Mouse (Mus musculus): ENCODE measurements around the gene Hoxa2. TPM values are rescaled to one million over a fixed set of nuclear protein-coding genes. Genes with fewer than 3 reads are reported as not detected.

Gene Hoxa2
- polyA plus RNA-seq, 1 experiment from 2014 or later, result 0.29 TPM

DNA sequence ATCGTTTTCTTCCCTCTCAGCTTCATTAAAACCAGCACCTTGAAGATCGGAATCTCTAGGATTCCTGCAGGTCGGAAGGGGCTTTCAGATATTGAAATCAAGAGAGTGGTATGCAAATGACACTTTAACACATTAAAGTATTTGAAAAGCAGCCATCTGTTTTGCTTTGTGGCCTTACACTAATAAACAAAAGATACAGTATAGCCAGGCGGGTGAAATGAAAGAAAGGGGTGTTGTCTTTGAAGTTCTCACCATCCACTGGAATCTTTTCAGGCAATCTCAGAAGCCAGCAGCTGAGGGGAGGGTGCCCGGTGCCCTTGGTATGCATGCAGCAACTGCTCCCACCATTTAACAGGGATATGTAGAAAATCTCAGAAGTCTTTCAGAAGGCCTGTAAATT lies 10.6 kb downstream of the Hoxa2 start:
- no peak for ATAC-seq (ENCODE audit: insufficient read depth)
- Histone ChIP-seq H3K4me3 (replicated peaks) (no peak overlapping the region), H3K4me2 (no peak overlapping the region), H3K27me3 (peaks cover 97% of the 10 kb centered on the region), H3K36me3 (replicated peaks) (no peaks in the 10 kb centered on the region), H3K4me1 (replicated peaks) (peaks cover 3% of the 10 kb centered on the region; the same call in 1 of the 2 replicates), H3K27ac (replicated peaks) (no peak overlapping the region), H3K9ac (no peak overlapping the region), H3K9me3 (replicated peaks) (no peaks in the 10 kb centered on the region)
- WGBS (ENCODE audit: insufficient replicate concordance), result 35% methylated on average over 5 of the region's 5 CpGs

DNA sequence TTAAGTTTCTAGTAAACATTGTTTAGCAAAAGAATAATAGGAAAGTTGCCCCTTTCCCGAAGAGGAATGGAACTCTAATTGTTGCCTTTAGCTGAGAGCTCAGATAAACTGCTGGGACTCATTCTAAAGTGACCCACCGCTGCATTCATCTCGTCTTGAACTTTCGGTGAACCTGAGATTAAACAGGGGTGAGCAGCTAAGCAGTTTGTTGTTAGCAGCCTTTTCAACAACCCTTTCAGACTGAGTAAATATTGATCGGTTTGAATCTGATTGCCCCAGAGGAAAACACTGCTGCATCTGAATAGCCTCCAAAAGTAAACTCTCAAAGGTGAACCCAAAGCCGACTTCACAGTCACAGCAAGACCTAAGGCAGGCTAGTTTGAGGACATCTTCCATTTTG lies 11.4 kb downstream of the Hoxa2 start:
- no peak overlapping the region for H3K27ac ChIP-seq (replicated peaks)
- no peak overlapping the region for H3K4me2 ChIP-seq
- ATAC-seq (ENCODE audit: insufficient read depth), result no peak
- peaks cover under 1% of the 10 kb centered on the region; the same call in 1 of the 2 replicates for H3K4me1 ChIP-seq (replicated peaks)
- no peak overlapping the region for H3K9ac ChIP-seq
- H3K36me3 ChIP-seq (replicated peaks), result no peaks in the 10 kb centered on the region
- H3K4me3 ChIP-seq (replicated peaks), result no peak overlapping the region
- H3K9me3 ChIP-seq (replicated peaks), result no peaks in the 10 kb centered on the region
- WGBS (ENCODE audit: insufficient replicate concordance), result 9% methylated on average over 6 of the region's 6 CpGs
- peaks cover 90% of the 10 kb centered on the region for H3K27me3 ChIP-seq

DNA sequence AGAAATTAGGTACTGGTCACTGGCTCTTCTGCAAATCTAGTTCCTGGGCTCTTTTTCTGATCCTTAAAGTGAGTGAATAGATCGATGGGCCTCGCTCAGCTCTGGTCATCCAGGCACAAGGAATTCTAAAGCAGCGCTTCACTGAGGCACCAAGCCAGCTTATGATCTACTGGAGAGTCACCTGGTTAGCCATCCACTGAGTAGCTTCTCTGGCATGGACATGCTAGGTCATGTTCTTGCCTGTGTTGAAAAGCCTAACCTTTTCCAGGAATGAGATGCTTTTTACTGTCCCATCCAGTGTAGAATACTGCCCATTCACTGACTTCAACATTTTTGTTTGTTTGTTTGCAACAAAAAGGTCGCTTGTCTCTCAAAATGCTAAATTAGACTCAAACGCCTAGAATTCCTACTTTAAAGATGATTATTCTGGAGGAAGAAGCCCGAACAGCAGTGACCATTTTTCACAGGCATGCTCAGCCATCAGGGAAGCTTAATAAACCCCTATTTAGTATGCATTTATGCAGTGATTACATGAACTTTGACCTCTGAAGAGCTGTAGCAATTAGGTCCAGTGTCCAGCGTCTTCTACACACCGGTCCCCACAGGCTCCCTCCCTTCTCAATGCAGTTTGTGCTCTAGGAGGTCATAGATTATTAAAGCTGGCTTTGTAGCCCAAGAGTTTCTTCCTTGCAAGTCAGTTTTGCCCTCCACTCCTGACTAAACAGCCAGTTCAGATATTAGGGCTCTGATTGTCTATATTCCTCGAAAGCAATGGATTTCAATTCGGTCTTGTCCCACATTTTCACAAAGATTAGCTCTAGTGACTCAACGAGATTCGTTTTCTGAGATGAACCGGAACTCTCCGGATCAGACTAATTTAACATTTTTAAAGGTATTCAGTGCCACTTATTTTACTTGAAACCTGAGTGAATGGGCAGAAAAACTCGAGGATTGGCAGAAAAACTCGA lies 12.1 kb downstream of the Hoxa2 start:
- Histone ChIP-seq H3K27ac (replicated peaks) (no peak overlapping the region), H3K36me3 (replicated peaks) (no peaks in the 10 kb centered on the region), H3K9me3 (replicated peaks) (no peaks in the 10 kb centered on the region), H3K9ac (no peak overlapping the region), H3K4me3 (replicated peaks) (no peak overlapping the region), H3K4me2 (no peak overlapping the region), H3K4me1 (replicated peaks) (no peaks in the 10 kb centered on the region; the same call in 1 of the 2 replicates), H3K27me3 (peaks cover 82% of the 10 kb centered on the region)
- no peak for ATAC-seq (ENCODE audit: insufficient read depth)
- WGBS (ENCODE audit: insufficient replicate concordance), result 21% methylated on average over 16 of the region's 16 CpGs

DNA sequence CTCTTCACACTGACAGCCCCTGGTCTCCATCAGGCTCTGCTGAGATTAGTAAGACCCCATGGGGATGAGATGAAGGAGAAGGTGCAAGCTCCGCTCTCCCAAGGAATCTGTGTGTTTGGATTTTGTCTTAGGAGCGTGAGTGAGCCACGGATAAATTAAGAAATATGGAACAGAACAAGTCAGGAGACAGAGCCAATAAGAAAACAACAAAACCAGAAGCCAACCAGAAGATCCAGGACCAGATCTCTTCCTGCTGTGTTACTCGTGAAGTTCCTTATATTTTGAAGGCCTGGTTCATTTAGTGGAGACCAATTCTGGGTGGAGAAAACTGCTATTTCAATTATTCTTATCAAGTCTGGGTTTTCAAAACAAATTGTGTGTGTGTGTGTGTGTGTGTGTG lies 13.1 kb downstream of the Hoxa2 start:
- Histone ChIP-seq H3K27me3 (peaks cover 79% of the 10 kb centered on the region), H3K27ac (replicated peaks) (no peak overlapping the region), H3K9ac (no peak overlapping the region), H3K36me3 (replicated peaks) (no peaks in the 10 kb centered on the region), H3K9me3 (replicated peaks) (no peaks in the 10 kb centered on the region), H3K4me1 (replicated peaks) (no peaks in the 10 kb centered on the region; the same call in 1 of the 2 replicates), H3K4me3 (replicated peaks) (no peak overlapping the region), H3K4me2 (no peak overlapping the region)
- no peak for ATAC-seq (ENCODE audit: insufficient read depth)
- WGBS (ENCODE audit: insufficient replicate concordance), result 26% methylated on average over 4 of the region's 4 CpGs

DNA sequence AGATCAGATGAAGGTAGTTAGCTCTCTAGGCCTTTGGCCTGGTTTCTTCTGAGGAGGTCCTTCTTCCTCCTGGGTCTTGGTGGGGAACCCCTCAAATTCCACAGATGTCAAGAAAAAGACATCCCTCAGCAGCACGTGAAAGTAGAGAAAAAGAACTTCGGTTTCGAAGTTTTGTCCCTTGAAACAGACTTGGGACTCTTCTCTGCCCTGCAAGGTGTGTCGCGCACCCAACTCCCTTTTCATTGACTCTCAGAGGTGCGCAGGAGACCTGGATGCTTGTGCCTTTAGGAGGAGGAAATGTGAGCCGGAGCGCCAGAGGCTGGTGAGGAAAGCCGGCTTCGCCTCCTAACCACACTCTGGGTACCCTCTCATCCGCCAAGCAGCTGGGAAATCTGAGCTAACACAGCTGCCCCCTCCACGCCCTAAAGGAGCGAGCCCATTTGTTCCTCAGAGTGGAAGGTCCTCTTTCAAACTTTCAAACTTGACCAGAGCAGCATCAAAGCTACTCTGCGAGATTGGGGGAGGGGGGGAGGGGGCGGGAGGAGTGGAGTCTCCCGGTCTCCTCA lies 14.1 kb downstream of the Hoxa2 start:
- 9% methylated on average over 16 of the region's 16 CpGs for WGBS (ENCODE audit: insufficient replicate concordance)
- no peak overlapping the region for H3K4me2 ChIP-seq
- no peak overlapping the region for H3K4me3 ChIP-seq (replicated peaks)
- H3K27ac ChIP-seq (replicated peaks), result no peak overlapping the region
- H3K4me1 ChIP-seq (replicated peaks), result no peaks in the 10 kb centered on the region
- no peaks in the 10 kb centered on the region for H3K9me3 ChIP-seq (replicated peaks)
- peaks cover 73% of the 10 kb centered on the region for H3K27me3 ChIP-seq
- no peaks in the 10 kb centered on the region for H3K36me3 ChIP-seq (replicated peaks)
- H3K9ac ChIP-seq, result no peak overlapping the region
- ATAC-seq (ENCODE audit: insufficient read depth), result no peak

DNA sequence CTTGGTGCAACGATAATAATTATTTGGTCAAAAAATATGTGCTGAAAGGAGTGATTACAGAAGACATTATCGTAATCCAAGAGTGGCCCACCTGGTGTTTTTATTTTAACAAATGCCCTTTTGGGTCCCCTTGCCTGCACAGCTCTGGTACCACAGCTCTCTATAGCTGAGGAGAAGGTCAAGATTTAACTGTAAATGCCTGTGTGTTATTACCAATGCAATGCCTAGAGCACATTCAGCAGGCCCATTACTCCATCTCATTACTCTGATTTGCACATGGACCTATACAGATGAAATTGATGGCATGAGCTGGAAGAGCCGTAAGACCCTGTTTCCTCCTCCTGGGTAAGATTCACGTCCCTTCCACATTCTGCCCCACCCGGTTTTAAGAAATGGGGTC lies 25.5 kb downstream of the Hoxa2 start:
- 71% methylated on average over 5 of the region's 5 CpGs for WGBS (ENCODE audit: insufficient replicate concordance)
- Histone ChIP-seq H3K4me3 (replicated peaks) (no peak overlapping the region), H3K36me3 (replicated peaks) (no peaks in the 10 kb centered on the region), H3K27me3 (no peaks in the 10 kb centered on the region), H3K9ac (no peak overlapping the region), H3K4me2 (no peak overlapping the region), H3K9me3 (replicated peaks) (no peaks in the 10 kb centered on the region), H3K4me1 (replicated peaks) (no peaks in the 10 kb centered on the region), H3K27ac (replicated peaks) (no peak overlapping the region)
- ATAC-seq (ENCODE audit: insufficient read depth), result no peak

DNA sequence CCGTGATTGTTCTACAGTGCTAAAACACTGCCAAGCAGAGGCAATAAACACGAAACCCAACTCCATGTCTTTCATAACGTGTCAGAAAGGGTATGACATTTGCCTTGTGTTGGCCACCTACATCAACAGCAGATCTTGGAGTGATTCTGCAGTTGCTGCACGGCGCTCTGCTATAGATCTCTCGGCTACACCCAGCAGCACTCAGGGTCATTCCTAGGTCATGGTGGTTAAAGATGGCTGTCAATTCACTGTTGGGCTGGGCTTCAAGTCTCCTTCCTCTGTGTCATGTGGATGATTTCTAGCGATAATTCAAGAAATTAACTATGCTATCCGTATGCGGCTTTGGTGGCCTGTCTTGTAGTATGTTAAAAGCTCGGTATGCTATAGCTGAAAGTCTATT lies 26.1 kb downstream of the Hoxa2 start:
- no peaks in the 10 kb centered on the region for H3K9me3 ChIP-seq (replicated peaks)
- 67% methylated on average over 10 of the region's 10 CpGs for WGBS (ENCODE audit: insufficient replicate concordance)
- no peak overlapping the region for H3K4me3 ChIP-seq (replicated peaks)
- no peak overlapping the region for H3K27ac ChIP-seq (replicated peaks)
- H3K4me1 ChIP-seq (replicated peaks), result no peaks in the 10 kb centered on the region
- no peak overlapping the region for H3K9ac ChIP-seq
- H3K36me3 ChIP-seq (replicated peaks), result no peaks in the 10 kb centered on the region
- no peaks in the 10 kb centered on the region for H3K27me3 ChIP-seq
- no peak overlapping the region for H3K4me2 ChIP-seq
- ATAC-seq (ENCODE audit: insufficient read depth), result no peak

DNA sequence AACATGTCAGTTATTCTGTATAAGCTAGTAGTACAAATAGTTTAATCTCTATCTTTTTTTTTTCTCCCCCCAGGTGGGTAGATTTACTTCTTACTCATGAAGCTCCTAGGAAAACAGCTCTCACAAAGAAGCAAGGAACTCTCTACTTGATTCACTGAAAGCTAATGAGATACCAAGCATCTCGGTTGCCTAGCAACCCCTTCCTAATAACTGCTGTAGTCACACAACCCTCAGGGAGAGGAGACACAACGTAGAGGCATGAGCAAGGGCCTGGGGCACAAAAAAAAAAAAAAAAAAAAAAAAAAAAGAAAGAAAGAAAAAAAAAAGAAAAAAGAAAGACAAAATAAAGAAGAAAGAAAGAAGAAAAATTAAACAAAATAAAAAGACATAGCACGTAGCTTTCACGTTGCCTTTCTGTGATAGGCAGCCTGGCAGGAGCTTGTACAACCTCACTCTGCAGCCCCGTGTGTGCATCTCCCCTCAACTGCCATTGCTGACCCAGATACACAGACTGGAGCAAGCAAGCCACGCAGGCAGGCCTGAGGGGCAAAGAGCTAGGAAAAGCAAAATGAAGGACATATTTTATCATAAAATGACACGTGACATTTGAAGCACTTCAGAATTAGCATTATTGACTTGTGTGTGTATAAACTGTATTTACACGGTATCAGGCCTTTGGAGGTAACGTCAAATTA lies 26.6 kb downstream of the Hoxa2 start:
- no peak overlapping the region for H3K9ac ChIP-seq
- no peak overlapping the region for H3K27ac ChIP-seq (replicated peaks)
- no peak for ATAC-seq (ENCODE audit: insufficient read depth)
- no peaks in the 10 kb centered on the region for H3K36me3 ChIP-seq (replicated peaks)
- no peaks in the 10 kb centered on the region for H3K9me3 ChIP-seq (replicated peaks)
- no peaks in the 10 kb centered on the region for H3K4me1 ChIP-seq (replicated peaks)
- no peaks in the 10 kb centered on the region for H3K27me3 ChIP-seq
- H3K4me3 ChIP-seq (replicated peaks), result no peak overlapping the region
- 57% methylated on average over 9 of the region's 9 CpGs for WGBS (ENCODE audit: insufficient replicate concordance)
- H3K4me2 ChIP-seq, result no peak overlapping the region

DNA sequence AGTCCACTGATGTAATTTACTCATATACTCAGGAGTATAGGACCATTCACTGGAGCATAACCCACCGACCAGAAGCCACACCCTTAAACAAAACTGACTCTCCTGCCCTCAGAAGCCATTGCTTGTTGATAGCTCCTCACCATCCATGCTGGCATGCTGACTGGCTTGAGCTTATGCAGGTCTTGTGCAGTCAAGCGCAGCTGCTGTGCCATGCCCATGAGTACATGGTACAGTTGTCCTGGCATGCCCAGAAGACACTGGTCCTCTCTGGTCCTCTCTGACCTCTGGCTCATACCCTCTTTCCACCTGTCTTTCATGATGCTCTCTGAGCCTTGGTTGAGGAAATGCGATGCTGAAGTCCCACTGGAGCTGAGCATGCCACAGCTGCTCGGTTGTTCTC lies 41.0 kb downstream of the Hoxa2 start:
- Histone ChIP-seq H3K27me3 (peaks cover 4% of the 10 kb centered on the region; the same call in 1 of the 2 replicates), H3K4me1 (replicated peaks) (no peaks in the 10 kb centered on the region), H3K36me3 (replicated peaks) (no peaks in the 10 kb centered on the region), H3K9ac (no peak overlapping the region), H3K4me3 (replicated peaks) (no peak overlapping the region), H3K4me2 (no peak overlapping the region), H3K27ac (replicated peaks) (no peak overlapping the region), H3K9me3 (replicated peaks) (no peaks in the 10 kb centered on the region)
- 61% methylated on average over 4 of the region's 4 CpGs for WGBS (ENCODE audit: insufficient replicate concordance)
- ATAC-seq (ENCODE audit: insufficient read depth), result no peak

DNA sequence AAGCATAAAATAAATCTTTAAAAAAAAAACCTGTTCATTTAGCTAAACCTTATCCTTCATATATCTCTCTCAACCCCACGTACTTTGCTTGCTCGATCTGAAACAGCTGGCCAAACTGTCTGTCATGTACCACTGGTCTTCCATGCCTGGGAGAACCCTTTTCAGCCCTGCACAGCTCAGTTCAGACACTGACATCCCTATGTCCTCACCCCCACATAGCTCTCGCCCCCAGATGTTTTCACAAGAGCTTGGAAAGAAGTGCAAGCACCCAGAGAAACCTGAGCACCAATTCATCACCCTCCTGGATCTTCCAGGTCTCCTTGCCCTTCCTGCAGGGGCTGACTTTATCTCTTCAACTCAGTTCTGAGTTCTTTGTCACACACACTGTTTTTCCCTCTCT lies 43.5 kb downstream of the Hoxa2 start:
- H3K36me3 ChIP-seq (replicated peaks), result no peaks in the 10 kb centered on the region
- no peaks in the 10 kb centered on the region for H3K9me3 ChIP-seq (replicated peaks)
- H3K27me3 ChIP-seq, result peaks cover 4% of the 10 kb centered on the region; the same call in 1 of the 2 replicates
- 51% methylated on average over 3 of the region's 3 CpGs for WGBS (ENCODE audit: insufficient replicate concordance)
- H3K4me1 ChIP-seq (replicated peaks), result no peaks in the 10 kb centered on the region
- no peak overlapping the region for H3K4me2 ChIP-seq
- H3K4me3 ChIP-seq (replicated peaks), result no peak overlapping the region
- no peak for ATAC-seq (ENCODE audit: insufficient read depth)
- H3K27ac ChIP-seq (replicated peaks), result no peak overlapping the region
- no peak overlapping the region for H3K9ac ChIP-seq
